Mouse (Mus musculus): ENCODE data around the gene Myzap. TPM values are rescaled to one million over a fixed set of nuclear protein-coding genes. Genes with fewer than 3 reads are reported as not detected.
A peak's percentile ranks its signal among the peaks of the same experiment; 100 is the strongest.
"Not testable (repeated sequence)": the region's sequence is repeated elsewhere in the genome, so short reads cannot be mapped to it uniquely, and the experiment has no call there.

The Myzap gene
- 10 to 100 TPM; 11.1 to 14.1 TPM for total RNA-seq (2021)
- long read RNA-seq, experiment 1, transcript Myzap-201 (13 exons, 2,283 nt), result major isoform, 13 of 16 reads
- long read RNA-seq, experiment 1, partial matches to known transcripts, result 0 of 16 reads
- long read RNA-seq, experiment 1, other reads (novel, unspliced or antisense), result 3 of 16 reads
- long read RNA-seq, experiment 2, transcript Myzap-201 (13 exons, 2,283 nt), result major isoform, 6 of 8 reads
- long read RNA-seq, experiment 2, partial matches to known transcripts, result 1 of 8 reads
- long read RNA-seq, experiment 2, other reads (novel, unspliced or antisense), result 1 of 8 reads

GRCm38 (mm10) chr9:71591938-71592548 is at the start of gene Myzap:
Gene Myzap (minus strand): TSS chr9:71592360.
- peak; percentile 91 for DNase-seq

DNA sequence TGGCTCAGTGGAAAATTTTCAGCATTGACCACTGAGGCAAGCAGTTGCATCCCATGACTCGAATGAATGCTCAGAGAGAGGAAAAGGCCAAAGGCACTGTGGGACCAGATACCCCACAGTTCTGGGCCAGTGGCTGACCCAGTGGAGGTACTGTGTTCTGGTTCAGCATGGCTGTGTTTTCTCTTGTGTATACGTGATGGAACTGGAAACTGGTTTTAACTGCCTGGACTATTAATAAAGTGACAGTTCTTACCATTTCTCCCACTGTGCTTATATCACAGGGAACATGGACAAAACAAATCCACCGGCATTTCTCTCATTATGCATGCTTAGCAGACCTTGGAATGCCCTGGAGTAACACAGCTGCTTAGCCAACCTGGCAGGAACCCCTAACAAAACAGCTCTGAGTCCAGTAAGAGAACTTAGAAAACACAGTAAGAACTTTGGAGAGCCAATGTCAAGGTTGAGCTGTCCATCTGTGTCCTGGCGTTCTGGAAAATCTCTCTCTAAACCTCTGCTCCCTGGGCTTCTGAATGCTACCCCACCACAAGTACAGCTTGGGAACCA is 48.3 kb upstream of the Myzap start:
- no peak for DNase-seq

DNA sequence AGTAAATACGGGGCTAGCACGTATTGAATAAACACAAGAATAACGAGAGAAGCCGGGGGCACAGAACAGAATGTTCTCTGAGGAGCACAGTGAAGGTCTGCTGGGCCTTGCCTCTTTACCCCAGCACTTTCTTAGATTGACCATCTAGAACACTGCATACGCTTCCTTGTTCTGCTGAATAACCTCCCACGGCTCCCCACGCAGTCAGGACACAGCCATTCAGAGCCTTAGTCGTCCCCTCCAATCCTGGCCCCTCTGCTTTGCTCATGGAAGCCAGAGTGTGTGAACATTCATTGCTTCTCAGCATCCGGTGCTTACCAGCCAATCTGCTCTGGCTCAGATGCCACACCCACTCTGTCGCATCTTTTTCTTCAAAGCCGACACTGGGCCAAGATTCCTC is 46.0 kb upstream of the Myzap start:
- DNase-seq, result no peak

DNA sequence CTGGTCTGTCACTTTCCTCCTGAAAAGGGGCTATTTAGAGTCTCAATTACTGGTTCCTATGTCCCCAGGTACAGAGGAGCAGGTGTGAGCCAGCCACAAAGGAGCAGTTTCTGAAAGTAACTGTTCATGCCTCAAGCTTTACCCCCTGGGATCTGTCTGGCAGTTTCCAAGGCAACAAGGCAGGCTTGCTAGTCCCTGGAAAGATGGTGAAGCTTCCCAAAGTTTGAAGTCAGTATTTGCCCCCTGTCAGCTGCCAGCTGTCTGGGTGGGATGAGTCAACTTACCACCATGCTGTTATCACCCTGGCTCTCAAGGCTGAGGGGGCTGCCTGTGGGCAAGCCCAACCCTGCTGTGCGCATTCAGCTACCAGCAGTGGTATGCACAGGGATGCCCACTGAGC is 44.7 kb upstream of the Myzap start:
- no peak for DNase-seq

DNA sequence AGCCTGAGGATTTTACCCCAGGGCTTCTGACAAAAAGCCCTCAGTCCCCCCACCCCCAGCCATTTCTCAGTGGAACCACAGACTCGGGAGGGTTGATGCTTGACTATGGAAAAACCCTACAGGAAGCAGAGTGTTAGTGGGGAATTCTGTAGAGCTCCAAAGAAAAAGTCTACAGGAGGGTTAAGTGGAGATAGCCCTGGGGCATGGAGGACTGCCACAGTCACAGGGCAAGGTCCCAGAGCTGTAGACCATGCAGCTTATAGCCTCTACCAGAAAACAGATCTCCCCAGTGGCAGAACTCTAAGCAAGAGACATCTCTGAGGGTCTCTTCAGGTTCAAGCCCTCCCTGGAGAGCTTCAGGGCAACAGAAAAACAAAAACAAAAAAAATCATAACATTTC is 43.5 kb upstream of the Myzap start:
- no peak for DNase-seq

GRCm38 (mm10) chr9:71634916-71635315 is 42.8 kb upstream of the Myzap start:
- no peak for DNase-seq

DNA sequence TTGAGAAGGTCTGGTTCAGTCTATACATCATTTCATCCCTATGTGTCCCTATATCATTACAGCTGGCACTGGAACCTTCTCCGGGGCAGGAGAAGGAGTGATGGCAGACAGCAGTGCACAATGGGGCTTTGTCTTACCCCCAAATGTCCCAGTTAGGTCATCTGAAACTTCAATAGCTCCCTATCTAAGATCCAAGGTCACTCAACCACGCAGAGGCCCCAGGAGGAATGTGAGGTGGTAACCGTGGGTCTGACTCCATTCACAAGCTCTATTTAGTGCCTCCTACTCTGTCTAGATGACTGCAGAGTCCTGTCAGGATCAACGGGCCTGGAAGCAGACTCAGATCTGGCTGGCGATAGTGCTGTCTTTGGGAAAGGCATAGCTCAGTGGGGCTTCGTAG is 36.8 kb upstream of the Myzap start:
- no peak for DNase-seq

GRCm38 (mm10) chr9:71628286-71628685 is 36.1 kb upstream of the Myzap start:
- DNase-seq, result no peak

DNA sequence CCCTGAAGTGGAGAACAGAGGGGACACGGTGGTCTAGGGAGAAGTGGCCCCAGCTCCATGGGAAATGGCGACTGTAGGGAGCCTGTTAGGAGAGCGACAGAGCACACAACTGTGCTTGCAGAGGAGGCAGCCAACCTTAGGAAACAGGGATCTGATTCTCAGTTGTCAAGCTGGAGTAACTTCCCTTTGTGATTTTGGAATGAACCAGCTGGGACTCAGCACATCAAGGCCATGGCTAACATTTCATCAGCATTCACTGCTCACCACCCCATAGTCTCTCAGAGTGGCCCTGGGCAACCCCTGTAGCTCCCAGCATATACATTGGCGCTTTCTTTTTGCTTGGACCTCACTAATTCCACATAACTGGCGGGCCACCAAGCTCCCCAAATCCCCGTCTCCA is 33.8 kb upstream of the Myzap start:
- no peak for DNase-seq

GRCm38 (mm10) chr9:71624793-71625495 is 32.8 kb upstream of the Myzap start:
- DNase-seq, result peak; percentile 76

GRCm38 (mm10) chr9:71623871-71624569 is 31.9 kb upstream of the Myzap start:
- DNase-seq, result no peak

GRCm38 (mm10) chr9:71622593-71622992 is 30.4 kb upstream of the Myzap start:
- no peak for DNase-seq

- DNase-seq, result no peak
Observed at GRCm38 (mm10) chr9:71621968-71622367, 29.8 kb upstream of the Myzap start.

- not testable (repeated sequence) for DNase-seq
Observed at GRCm38 (mm10) chr9:71620116-71620515, 28.0 kb upstream of the Myzap start.

DNA sequence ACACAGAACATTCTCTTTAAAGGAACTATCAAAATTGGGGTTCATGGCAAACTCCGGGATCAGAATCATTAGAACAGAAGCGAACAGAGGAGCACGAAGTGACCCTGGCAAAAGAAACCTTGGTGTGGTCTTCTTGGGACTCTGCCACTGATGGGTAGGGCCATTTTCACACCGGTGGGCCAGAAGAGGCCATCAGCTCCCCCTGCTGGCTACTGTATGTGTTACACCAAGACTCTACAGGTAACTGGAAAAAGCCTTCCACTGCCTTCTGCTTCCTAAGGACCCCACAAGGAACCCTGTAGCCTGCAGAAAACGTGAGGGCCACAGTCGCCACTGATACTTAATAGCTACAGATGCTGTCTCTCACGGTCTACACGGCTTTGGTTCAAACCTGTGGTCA is 25.2 kb upstream of the Myzap start:
- DNase-seq, result peak; percentile 37

DNA sequence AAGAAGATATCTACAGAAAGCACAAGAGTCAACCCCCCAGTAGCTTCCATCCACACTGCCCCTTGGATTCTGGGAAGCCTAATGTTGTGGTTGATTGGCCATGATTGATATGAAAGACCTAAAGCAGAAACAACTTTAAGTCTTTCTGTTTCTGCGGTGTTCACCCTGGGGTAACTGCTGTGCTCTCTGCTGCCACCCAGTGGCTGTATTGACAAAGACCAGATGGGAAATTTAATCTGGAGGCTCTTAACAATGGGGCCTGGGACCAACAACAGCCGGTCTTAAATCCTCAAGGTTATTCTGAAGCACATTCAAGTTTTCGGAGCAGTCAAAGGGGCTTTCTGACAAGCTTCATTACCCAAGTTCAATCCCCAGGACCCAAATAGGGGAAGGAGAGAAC is 24.0 kb upstream of the Myzap start:
- peak; percentile 84 for DNase-seq

DNA sequence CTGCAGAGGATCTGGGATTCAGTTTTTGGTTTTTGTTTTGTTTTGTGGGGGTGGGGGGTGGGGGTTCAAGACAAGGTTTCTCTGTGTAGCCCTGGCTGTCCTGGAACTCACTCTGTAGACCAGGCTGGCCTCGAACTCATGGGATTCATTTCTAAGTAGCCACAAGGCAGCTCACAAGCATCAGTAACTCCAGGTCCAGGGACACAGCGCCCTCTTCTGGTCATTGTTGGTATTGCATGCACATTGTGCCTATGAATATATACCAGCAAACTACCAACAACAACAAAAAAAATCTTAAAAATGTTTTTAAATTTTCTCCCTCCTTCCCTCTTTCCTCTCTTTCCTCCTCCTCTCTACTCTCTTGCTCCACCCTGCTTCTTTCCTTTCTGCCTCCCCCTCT is 22.5 kb upstream of the Myzap start:
- peak; percentile 70 for DNase-seq

DNA sequence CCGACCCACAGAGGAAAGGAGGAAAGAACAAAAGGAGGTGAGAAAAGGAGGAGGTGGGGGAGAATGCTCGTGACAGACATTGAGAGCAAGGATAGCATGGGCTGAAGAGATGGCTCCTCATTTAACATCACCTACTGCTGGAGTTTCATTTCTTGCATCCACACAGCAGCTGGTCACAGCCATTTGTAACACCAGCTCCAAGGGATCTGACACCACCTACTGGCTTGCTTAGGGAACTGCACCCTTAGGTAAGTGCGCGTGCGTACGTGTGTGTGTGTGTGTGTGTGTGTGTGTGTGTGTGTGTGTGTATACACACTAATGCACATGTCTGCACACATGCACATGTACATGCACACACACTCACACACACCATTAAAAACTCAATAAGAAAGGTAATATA is 20.8 kb upstream of the Myzap start:
- DNase-seq, result no peak

DNA sequence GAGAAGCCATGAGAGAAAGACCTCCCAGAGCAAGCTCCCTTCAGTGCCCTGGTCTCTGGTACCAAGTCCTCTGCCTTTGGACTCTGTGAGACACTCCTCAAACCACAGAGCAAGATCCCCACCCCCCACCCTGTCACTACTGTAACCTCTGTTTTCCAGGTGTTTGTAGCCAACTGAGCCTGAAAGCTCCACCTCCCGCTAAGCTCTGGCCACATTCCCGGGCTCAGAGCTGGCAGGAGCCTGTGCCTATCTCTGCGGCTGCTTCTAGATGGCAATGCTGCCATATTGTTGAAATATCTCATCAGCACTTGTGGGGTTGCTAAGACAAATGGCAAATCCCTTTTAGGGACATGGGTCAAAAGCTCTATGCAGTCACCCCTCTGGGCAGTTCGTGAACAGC is 19.7 kb upstream of the Myzap start:
- DNase-seq, result no peak

GRCm38 (mm10) chr9:71609010-71609409 is 16.9 kb upstream of the Myzap start:
- DNase-seq, result no peak

DNA sequence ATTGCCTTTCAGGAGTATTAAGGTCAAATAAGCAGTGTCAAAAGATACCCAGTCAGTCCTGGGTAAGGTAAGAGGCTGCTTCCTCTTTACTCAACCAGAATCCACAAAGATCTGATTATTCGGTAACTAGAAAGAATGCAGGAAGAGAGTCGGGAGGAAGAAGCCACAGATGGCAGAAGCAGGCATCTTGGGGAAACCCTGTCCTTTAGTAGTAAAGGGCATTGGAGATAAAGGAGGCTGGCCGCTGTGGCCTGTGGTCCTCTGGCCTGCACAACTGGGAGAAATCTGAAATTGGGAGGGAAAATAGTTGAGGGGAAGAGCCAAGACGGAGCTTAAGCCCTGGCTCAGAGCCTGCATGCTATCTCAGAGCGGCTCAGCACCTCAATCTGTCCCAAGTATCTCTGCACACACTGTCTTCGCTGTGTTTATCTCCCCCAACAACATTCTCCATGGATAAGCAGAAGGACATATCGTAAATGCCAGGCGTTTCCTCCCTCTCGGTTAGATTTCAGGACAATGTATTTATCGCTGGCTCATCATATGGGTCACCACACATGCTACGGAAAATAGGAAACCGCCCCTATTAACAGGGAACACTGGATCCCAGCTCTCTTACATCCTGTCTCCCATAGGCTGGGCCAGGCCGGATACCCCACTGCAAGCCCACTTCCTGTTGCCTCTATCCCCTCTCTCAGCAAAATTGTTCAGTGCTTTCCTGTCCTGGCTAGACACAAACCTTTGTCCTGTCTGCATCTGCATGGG is 14.3 kb upstream of the Myzap start:
- no peak for DNase-seq
